Mouse (Mus musculus): ENCODE results near the gene Epb41l5.
A peak's percentile ranks its signal among the peaks of the same experiment; 100 is the strongest.

Epb41l5 gene

GRCm38 (mm10) chr1:119648205-119649111 is at the start of gene Epb41l5:
Gene Epb41l5 (minus strand): TSS chr1:119649000.
- DNase-seq (ENCODE audit: low spot score) = peak; percentile 30

GRCm38 (mm10) chr1:119696860-119697259 is 48.1 kb upstream of the Epb41l5 start:
- DNase-seq (ENCODE audit: low spot score) = no peak

GRCm38 (mm10) chr1:119685773-119686558 is 37.2 kb upstream of the Epb41l5 start:
- DNase-seq (ENCODE audit: low spot score) = no peak

- DNase-seq (ENCODE audit: low spot score) = no peak
Observed at GRCm38 (mm10) chr1:119681663-119682213, 32.9 kb upstream of the Epb41l5 start.

- DNase-seq (ENCODE audit: low spot score) = peak; percentile 15
Observed at GRCm38 (mm10) chr1:119674984-119675383, 26.2 kb upstream of the Epb41l5 start.

GRCm38 (mm10) chr1:119666904-119667303 is 18.1 kb upstream of the Epb41l5 start:
- DNase-seq (ENCODE audit: low spot score) = no peak

- no peak for DNase-seq (ENCODE audit: low spot score)
Observed at GRCm38 (mm10) chr1:119654307-119654706, 5.5 kb upstream of the Epb41l5 start.

GRCm38 (mm10) chr1:119650386-119650785 is 1.6 kb upstream of the Epb41l5 start:
- no peak for DNase-seq (ENCODE audit: low spot score)

GRCm38 (mm10) chr1:119649627-119650026 is 827 bp upstream of the Epb41l5 start:
- no peak for DNase-seq (ENCODE audit: low spot score)

- DNase-seq (ENCODE audit: low spot score) = no peak
Observed at GRCm38 (mm10) chr1:119646356-119646755, 2.4 kb downstream of the Epb41l5 start.

- DNase-seq (ENCODE audit: low spot score) = no peak
Observed at GRCm38 (mm10) chr1:119642367-119642766, 6.4 kb downstream of the Epb41l5 start.

- DNase-seq (ENCODE audit: low spot score) = no peak
Observed at GRCm38 (mm10) chr1:119641090-119641812, 7.5 kb downstream of the Epb41l5 start.

- no peak for DNase-seq (ENCODE audit: low spot score)
Observed at GRCm38 (mm10) chr1:119640006-119640405, 8.8 kb downstream of the Epb41l5 start.

- DNase-seq (ENCODE audit: low spot score) = no peak
Observed at GRCm38 (mm10) chr1:119637188-119638023, 11.4 kb downstream of the Epb41l5 start.

- DNase-seq (ENCODE audit: low spot score) = no peak
Observed at GRCm38 (mm10) chr1:119634746-119635145, 14.1 kb downstream of the Epb41l5 start.

GRCm38 (mm10) chr1:119630428-119630827 is 18.4 kb downstream of the Epb41l5 start:
- no peak for DNase-seq (ENCODE audit: low spot score)

GRCm38 (mm10) chr1:119626837-119627236 is 22.0 kb downstream of the Epb41l5 start:
- DNase-seq (ENCODE audit: low spot score) = no peak

GRCm38 (mm10) chr1:119624444-119624843 is 24.4 kb downstream of the Epb41l5 start:
- DNase-seq (ENCODE audit: low spot score) = no peak

GRCm38 (mm10) chr1:119605396-119605795 is 43.4 kb downstream of the Epb41l5 start:
- DNase-seq (ENCODE audit: low spot score) = no peak

- no peak for DNase-seq (ENCODE audit: low spot score)
Observed at GRCm38 (mm10) chr1:119602448-119602847, 46.4 kb downstream of the Epb41l5 start.

GRCm38 (mm10) chr1:119598855-119599254 is 49.9 kb downstream of the Epb41l5 start:
- DNase-seq (ENCODE audit: low spot score) = no peak

Data from layer of hippocampus, adult 9-10 months (tissue).